Mouse (Mus musculus): ENCODE measurements around the gene Gadd45b. TPM values are rescaled to one million over a fixed set of nuclear protein-coding genes. Genes with fewer than 3 reads are reported as not detected.

Gadd45b gene
- total and polyA plus RNA-seq, 3 experiments: 10.1 to 13.3 TPM; not detected in 1

DNA sequence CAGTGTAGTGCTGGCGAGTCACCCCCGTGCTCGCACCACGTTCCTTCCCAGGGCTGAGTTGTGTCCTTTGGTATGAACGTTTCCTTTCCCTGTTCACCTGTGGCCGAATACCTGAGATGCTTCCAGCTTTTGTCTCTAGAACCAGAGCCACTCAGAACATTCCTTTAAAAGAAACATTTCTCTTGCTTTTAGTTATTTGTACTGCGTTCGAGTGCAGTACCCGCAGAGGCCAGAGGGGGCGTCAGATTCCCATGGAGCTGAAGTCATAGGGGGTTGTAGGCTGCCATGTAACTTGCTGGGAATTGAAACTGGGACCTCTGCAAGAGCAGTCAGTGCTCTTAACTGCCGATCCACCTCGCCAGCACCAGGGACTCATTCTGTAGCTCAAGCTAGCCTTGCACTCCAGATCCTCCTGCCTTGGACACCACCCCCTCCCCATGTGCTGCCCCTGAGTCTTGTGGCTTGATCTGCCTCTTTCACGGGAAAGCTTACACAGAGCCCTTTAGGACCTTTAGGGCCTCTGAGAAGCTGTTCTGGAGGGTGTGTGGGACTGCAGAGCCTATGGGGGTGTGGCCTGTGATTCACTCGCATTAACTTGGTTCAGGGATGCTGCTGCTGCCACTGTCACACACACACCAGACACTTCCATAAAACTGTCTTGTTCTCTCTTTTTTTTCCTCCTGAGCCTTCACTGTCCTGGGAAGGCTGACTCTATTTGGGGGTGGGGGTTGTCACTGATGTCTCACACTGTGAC lies 17.0 kb downstream of the Gadd45b start:
- peaks cover 0 to 16% of the 10 kb centered on the region in 2 experiments; a peak in 2 of 4 replicates for H3K36me3 ChIP-seq (ENCODE audit: control insufficient read depth in 1 of 2, insufficient read depth in 2 of 2, low read length in 2 of 2)
- TF ChIP-seq TCF12 (IDR thresholded peaks at IDR 0.05; ENCODE audit: low read depth, low read length): no peak
- no peak for TF ChIP-seq MYB (IDR thresholded peaks at IDR 0.05; ENCODE audit: low read depth, low read length)
- no peak for TF ChIP-seq NELFE (IDR thresholded peaks at IDR 0.05; ENCODE audit: low read depth, low read length)
- no peak for TF ChIP-seq ETS1 (IDR thresholded peaks at IDR 0.05; ENCODE audit: low read depth, low read length)
- no peak for TF ChIP-seq EP300 (IDR thresholded peaks at IDR 0.05; ENCODE audit: low read depth in 1 of 2, low read length in 2 of 2)
- TF ChIP-seq CTCF (IDR thresholded peaks at IDR 0.05 in 2 of 3, conservative IDR thresholded peaks at IDR 0.05 in 1 of 3; ENCODE audit: control insufficient read depth in 1 of 3, insufficient read depth in 1 of 3, low read depth in 2 of 3, low read length in 3 of 3, poor library complexity in 1 of 3, severe bottlenecking in 1 of 3): peak; percentile 56 to 85 (median 67)
- H3K4me3 ChIP-seq (ENCODE audit: control insufficient read depth in 1 of 2, insufficient read depth in 1 of 2, low read depth in 2 of 2, low read length in 2 of 2): no peak overlapping the region
- DNase-seq (ENCODE audit: low read depth, low spot score): peak; percentile 47
- no peak overlapping the region for H3K27ac ChIP-seq (ENCODE audit: control insufficient read depth, low read depth, low read length)
- H3K79me2 ChIP-seq (ENCODE audit: control insufficient read depth, insufficient read depth, low read length, poor library complexity): no peaks in the 10 kb centered on the region
- peaks cover 5 to 32% of the 10 kb centered on the region in 2 experiments; a peak in 3 of 4 replicates for H3K4me1 ChIP-seq (ENCODE audit: control insufficient read depth in 1 of 2, insufficient read depth in 2 of 2, low read length in 2 of 2)
- no peaks in the 10 kb centered on the region for H3K9me3 ChIP-seq (replicated peaks; ENCODE audit: insufficient read depth, low read length)
- no peaks in the 10 kb centered on the region for H3K27me3 ChIP-seq (ENCODE audit: control insufficient read depth in 1 of 2, insufficient read depth in 2 of 2, low read length in 2 of 2)
- H3K9ac ChIP-seq (ENCODE audit: control insufficient read depth, low read depth, low read length, poor library complexity, severe bottlenecking): no peak overlapping the region

DNA sequence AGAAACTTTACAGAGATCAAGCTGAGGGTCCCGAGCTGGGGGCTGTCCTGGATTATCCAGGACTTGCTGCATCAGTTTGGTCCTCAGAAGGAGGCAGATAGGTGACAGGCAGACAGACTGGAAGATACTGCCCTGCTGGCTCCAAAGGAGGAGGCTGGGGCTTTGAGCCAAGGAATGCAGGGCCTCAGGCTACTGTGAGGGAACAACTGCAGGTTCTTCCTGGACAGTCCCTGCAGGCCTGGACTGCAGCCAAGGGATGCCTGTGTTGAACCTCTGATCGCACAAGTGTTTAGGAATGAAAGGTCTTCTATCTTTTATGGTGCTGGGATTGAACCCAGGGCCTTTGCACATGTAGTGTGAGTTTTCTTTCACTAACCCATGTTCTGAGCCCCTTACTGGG lies 17.9 kb downstream of the Gadd45b start:
- Histone ChIP-seq H3K4me3 (ENCODE audit: control insufficient read depth in 1 of 2, insufficient read depth in 1 of 2, low read depth in 2 of 2, low read length in 2 of 2) (no peak overlapping the region), H3K9me3 (replicated peaks; ENCODE audit: insufficient read depth, low read length) (no peaks in the 10 kb centered on the region), H3K9ac (ENCODE audit: control insufficient read depth, low read depth, low read length, poor library complexity, severe bottlenecking) (no peak overlapping the region), H3K4me1 (ENCODE audit: control insufficient read depth in 1 of 2, insufficient read depth in 2 of 2, low read length in 2 of 2) (peaks cover 5 to 32% of the 10 kb centered on the region in 2 experiments; a peak in 3 of 4 replicates), H3K27me3 (ENCODE audit: control insufficient read depth in 1 of 2, insufficient read depth in 2 of 2, low read length in 2 of 2) (no peaks in the 10 kb centered on the region), H3K36me3 (ENCODE audit: control insufficient read depth in 1 of 2, insufficient read depth in 2 of 2, low read length in 2 of 2) (peaks cover 0 to 19% of the 10 kb centered on the region in 2 experiments; a peak in 2 of 4 replicates), H3K79me2 (ENCODE audit: control insufficient read depth, insufficient read depth, low read length, poor library complexity) (no peaks in the 10 kb centered on the region), H3K27ac (ENCODE audit: control insufficient read depth, low read depth, low read length) (no peak overlapping the region)
- no peak for TF ChIP-seq USF2 (IDR thresholded peaks at IDR 0.05; ENCODE audit: borderline replicate concordance in 1 of 2, insufficient read depth in 1 of 2, low read depth in 1 of 2, low read length in 2 of 2)
- TF ChIP-seq POLR2A (IDR thresholded peaks at IDR 0.05; ENCODE audit: control insufficient read depth in 1 of 2, insufficient read depth in 1 of 2, low read depth in 1 of 2, low read length in 2 of 2, poor library complexity in 1 of 2): no peak
- TF ChIP-seq BHLHE40 (IDR thresholded peaks at IDR 0.05; ENCODE audit: borderline replicate concordance, low read depth, low read length): no peak
- TF ChIP-seq MYC (IDR thresholded peaks at IDR 0.05; ENCODE audit: low read depth, low read length): no peak
- TF ChIP-seq RAD21 (IDR thresholded peaks at IDR 0.05; ENCODE audit: low read depth, low read length): no peak
- TF ChIP-seq MAFK (IDR thresholded peaks at IDR 0.05; ENCODE audit: borderline replicate concordance, low read depth, low read length): no peak
- TF ChIP-seq ZC3H11A (IDR thresholded peaks at IDR 0.05; ENCODE audit: low read depth, low read length): no peak
- no peak for TF ChIP-seq ETS1 (IDR thresholded peaks at IDR 0.05; ENCODE audit: low read depth, low read length)
- TF ChIP-seq SMC3 (IDR thresholded peaks at IDR 0.05; ENCODE audit: low read depth, low read length): no peak
- TF ChIP-seq NRF1 (IDR thresholded peaks at IDR 0.05; ENCODE audit: insufficient read depth, low read depth, low read length, poor library complexity, severe bottlenecking): no peak
- TF ChIP-seq RCOR1 (IDR thresholded peaks at IDR 0.05; ENCODE audit: low read depth, low read length): no peak
- TF ChIP-seq JUND (IDR thresholded peaks at IDR 0.05; ENCODE audit: low read depth, low read length): no peak
- TF ChIP-seq ZMIZ1 (IDR thresholded peaks at IDR 0.05; ENCODE audit: low read depth, low read length): no peak
- no peak for DNase-seq (ENCODE audit: low read depth, low spot score)
